Mouse (Mus musculus): Measurements from ENCODE around the gene Pidd1. TPM values are rescaled to one million over a fixed set of nuclear protein-coding genes. Genes with fewer than 3 reads are reported as not detected.

Pidd1 gene
- polyA plus RNA-seq, 1 experiment, result 13.0 TPM

- no peaks in the 10 kb centered on the region for H3K9me3 ChIP-seq
- H3K36me3 ChIP-seq (replicated peaks; ENCODE audit: low read length), result peaks cover 64% of the 10 kb centered on the region
- H3K4me1 ChIP-seq, result peaks cover 90% of the 10 kb centered on the region
- TF ChIP-seq GATA1 (IDR thresholded peaks at IDR 0.05; ENCODE audit: borderline replicate concordance, low read length) (no peak), FLI1 (IDR thresholded peaks at IDR 0.05; ENCODE audit: low read length) (no peak)
- H3K27me3 ChIP-seq (replicated peaks), result no peaks in the 10 kb centered on the region
- H3K4me3 ChIP-seq (replicated peaks), result no peak overlapping the region
Observed at GRCm38 (mm10) chr7:141438201-141438968, 5.4 kb downstream of the Pidd1 start.

GRCm38 (mm10) chr7:141437178-141438120 is 6.4 kb downstream of the Pidd1 start, which contains the start of gene Slc25a22:
TSS of gene Slc25a22 (minus strand) at chr7:141437892.
- Histone ChIP-seq H3K36me3 (replicated peaks; ENCODE audit: low read length) (peaks cover 69% of the 10 kb centered on the region), H3K4me1 (peaks cover 90% of the 10 kb centered on the region)

DNA sequence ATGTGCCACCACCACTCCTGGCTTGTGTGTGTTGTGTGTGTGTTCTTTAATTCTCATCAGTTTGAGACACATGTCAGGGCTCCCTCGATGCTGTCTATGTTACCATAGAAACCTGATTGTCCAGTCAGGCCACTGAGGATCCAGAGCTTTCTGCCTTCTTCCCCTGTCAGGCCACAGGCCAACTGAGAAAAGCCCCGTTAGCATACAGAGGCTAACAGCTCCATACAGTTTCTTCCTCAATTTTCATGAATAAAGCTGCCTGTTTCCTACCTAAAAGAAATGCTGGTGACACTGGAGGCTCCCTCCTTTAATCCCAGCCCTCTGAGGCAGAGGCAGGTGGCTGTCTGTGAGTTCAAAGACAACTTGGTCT is 7.3 kb downstream of the Pidd1 start:
- TF ChIP-seq GATA1 (IDR thresholded peaks at IDR 0.05; ENCODE audit: borderline replicate concordance, low read length) (no peak), FLI1 (IDR thresholded peaks at IDR 0.05; ENCODE audit: low read length) (no peak)

More at GRCm38 (mm10) chr7:141437178-141438120, 6.4 kb downstream of the Pidd1 start, which contains the start of gene Slc25a22:
- Histone ChIP-seq H3K4me3 (replicated peaks) (peak within 1 kb of the TSS; percentile 97), H3K9me3 (no peaks in the 10 kb centered on the region), H3K27me3 (replicated peaks) (no peaks in the 10 kb centered on the region)
- TF ChIP-seq GATA1 (IDR thresholded peaks at IDR 0.05; ENCODE audit: borderline replicate concordance, low read length) (no peak), FLI1 (IDR thresholded peaks at IDR 0.05; ENCODE audit: low read length) (no peak)

DNA sequence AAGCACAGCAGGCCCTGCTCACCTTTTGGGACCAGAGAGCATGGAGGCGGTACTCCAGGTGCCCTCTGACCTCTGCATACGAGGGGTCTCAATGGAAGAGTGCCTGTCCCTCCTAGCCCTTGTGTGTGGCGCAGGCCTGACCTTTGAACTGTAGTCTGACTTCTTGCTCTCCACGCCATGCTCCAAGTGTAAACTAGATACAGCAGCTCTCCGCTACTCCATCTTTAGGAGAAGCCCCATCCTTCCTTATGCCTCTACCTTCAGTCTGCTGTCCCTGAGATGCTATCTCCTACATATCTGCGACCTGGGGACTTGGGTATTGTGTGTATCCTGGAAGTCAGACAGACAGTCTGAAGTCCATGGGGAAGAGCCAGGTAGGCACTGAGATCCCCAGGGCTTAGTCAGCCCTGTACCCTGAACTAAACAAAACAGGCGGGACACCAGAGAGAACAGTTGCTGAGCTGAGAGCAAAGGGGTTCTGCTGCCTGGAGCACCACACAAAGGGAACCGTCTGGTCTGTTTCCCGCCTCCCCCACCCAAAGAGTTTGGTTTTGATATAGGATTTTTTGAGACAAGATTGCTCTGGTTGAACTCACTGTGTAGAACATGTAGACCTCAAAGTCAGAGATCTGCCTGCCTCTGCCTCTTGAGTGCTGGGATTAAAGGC is 7.8 kb downstream of the Pidd1 start:
- Histone ChIP-seq H3K4me3 (replicated peaks) (peak overlapping the region; percentile 97), H3K4me1 (peaks cover 80% of the 10 kb centered on the region), H3K27me3 (replicated peaks) (no peaks in the 10 kb centered on the region), H3K36me3 (replicated peaks; ENCODE audit: low read length) (peaks cover 69% of the 10 kb centered on the region), H3K9me3 (no peaks in the 10 kb centered on the region)
- TF ChIP-seq FLI1 (IDR thresholded peaks at IDR 0.05; ENCODE audit: low read length), result no peak
- TF ChIP-seq GATA1 (IDR thresholded peaks at IDR 0.05; ENCODE audit: borderline replicate concordance, low read length), result no peak

More for the DNA sequence above, 7.3 kb downstream of the Pidd1 start:
- Histone ChIP-seq H3K4me3 (replicated peaks) (peak overlapping the region; percentile 97), H3K4me1 (peaks cover 85% of the 10 kb centered on the region), H3K9me3 (no peaks in the 10 kb centered on the region), H3K27me3 (replicated peaks) (no peaks in the 10 kb centered on the region), H3K36me3 (replicated peaks; ENCODE audit: low read length) (peaks cover 69% of the 10 kb centered on the region)

DNA sequence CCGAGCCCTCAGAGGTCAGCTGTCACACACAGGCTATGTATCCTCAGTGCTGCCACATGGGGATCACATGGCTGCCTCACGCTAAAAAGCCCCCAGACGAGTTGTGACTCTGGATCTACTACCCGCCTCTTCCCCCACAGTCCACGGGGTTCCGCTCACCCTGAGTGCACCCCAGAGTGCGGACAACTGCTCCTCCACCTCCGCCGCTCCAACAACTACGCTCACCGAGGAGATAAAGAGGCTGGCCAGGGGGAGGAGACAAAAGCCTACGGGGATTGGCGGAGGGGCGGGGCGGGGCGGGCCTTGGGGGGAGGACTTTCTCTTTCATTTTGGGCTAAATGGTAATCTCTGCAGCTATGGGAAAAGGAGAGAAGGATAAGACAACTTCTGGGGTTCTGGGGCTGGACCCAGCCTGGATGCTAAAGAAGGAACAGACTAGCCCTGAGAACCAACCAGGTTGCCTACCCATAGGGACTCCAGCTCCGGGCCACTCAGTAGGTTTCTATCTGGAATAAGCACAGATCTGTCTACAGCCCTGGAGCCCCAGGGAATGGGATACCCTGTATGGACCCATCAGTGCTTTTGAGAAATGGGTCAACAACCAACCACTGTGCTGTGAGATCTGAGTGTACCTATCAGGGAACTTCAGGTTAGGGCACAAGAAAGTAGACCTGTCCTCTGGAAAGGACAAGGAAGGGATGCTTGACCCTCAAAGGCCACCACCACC is 8.5 kb downstream of the Pidd1 start:
- Histone ChIP-seq H3K9me3 (no peaks in the 10 kb centered on the region), H3K27me3 (replicated peaks) (no peaks in the 10 kb centered on the region), H3K36me3 (replicated peaks; ENCODE audit: low read length) (peaks cover 69% of the 10 kb centered on the region), H3K4me1 (peaks cover 73% of the 10 kb centered on the region), H3K4me3 (replicated peaks) (peak overlapping the region; percentile 97)
- TF ChIP-seq FLI1 (IDR thresholded peaks at IDR 0.05; ENCODE audit: low read length) (no peak), GATA1 (IDR thresholded peaks at IDR 0.05; ENCODE audit: borderline replicate concordance, low read length) (no peak)

DNA sequence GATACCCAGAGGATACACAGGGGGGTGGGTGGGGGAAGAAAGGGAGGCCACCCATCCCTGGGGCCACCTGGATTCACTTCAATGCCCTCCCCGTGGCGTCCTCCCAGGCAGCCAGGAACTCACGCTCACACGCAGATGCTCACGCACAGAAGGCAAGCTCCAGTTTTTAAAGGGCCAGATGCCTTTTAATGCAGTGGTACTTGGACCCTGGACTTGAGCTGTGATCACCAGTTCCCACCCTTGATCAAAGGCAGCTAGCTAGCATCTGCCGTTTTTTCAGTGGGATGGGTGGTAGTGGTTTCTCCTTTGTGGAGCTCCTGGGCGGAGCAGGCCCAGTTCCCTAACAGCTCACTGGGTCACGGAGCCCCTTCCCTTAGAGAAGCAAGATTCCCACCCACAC is 9.4 kb downstream of the Pidd1 start:
- Histone ChIP-seq H3K9me3 (no peaks in the 10 kb centered on the region), H3K4me1 (peaks cover 66% of the 10 kb centered on the region), H3K27me3 (replicated peaks) (no peaks in the 10 kb centered on the region), H3K4me3 (replicated peaks) (peak overlapping the region; percentile 97), H3K36me3 (replicated peaks; ENCODE audit: low read length) (peaks cover 67% of the 10 kb centered on the region)
- TF ChIP-seq FLI1 (IDR thresholded peaks at IDR 0.05; ENCODE audit: low read length), result no peak
- no peak for TF ChIP-seq GATA1 (IDR thresholded peaks at IDR 0.05; ENCODE audit: borderline replicate concordance, low read length)

DNA sequence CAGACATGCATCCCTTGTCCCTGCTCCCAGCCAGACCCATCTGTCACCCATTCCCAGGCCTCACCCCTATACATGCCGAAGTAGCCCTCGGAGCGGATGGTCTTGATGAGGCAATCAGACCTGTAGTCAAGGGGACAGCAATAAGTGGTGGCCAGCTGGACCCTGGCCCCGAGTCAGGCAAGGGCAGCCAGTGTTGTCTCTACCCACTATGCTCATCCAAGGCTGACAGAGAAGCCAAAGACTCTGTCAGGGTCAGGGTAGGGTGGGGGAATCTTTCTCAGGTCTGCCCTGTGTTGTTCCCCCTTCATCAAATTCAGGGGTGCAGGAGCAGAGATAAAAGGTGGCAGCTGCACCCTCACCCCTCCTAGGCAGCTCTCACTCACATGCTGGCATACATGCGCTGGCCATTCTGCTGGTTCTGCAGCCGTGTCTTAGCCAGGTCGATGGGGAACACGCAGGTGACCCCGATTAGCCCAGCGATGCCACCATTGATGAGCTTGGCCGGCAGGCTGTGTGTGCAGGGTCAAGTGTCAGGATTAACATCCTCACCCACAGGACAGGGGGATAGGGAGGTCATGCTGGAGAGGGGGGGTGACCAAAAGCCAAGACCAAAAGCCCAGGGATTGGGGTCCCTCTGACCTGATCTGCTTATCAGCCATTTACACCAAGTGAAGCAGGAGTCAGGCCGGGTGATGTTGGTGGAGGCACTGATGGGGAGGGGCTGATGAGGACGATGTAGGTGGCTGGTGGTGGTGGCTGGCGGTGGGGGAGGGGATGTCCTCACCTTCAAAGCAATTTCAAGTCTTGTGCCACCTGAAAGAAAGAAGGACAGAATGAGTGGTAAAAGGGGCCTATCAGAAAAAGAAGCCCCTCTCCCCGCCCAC is 10.1 kb downstream of the Pidd1 start:
- Histone ChIP-seq H3K9me3 (no peaks in the 10 kb centered on the region), H3K36me3 (replicated peaks; ENCODE audit: low read length) (peaks cover 60% of the 10 kb centered on the region), H3K27me3 (replicated peaks) (no peaks in the 10 kb centered on the region), H3K4me1 (peaks cover 69% of the 10 kb centered on the region), H3K4me3 (replicated peaks) (peak overlapping the region; percentile 6)
- TF ChIP-seq GATA1 (IDR thresholded peaks at IDR 0.05; ENCODE audit: borderline replicate concordance, low read length) (no peak), FLI1 (IDR thresholded peaks at IDR 0.05; ENCODE audit: low read length) (no peak)

DNA sequence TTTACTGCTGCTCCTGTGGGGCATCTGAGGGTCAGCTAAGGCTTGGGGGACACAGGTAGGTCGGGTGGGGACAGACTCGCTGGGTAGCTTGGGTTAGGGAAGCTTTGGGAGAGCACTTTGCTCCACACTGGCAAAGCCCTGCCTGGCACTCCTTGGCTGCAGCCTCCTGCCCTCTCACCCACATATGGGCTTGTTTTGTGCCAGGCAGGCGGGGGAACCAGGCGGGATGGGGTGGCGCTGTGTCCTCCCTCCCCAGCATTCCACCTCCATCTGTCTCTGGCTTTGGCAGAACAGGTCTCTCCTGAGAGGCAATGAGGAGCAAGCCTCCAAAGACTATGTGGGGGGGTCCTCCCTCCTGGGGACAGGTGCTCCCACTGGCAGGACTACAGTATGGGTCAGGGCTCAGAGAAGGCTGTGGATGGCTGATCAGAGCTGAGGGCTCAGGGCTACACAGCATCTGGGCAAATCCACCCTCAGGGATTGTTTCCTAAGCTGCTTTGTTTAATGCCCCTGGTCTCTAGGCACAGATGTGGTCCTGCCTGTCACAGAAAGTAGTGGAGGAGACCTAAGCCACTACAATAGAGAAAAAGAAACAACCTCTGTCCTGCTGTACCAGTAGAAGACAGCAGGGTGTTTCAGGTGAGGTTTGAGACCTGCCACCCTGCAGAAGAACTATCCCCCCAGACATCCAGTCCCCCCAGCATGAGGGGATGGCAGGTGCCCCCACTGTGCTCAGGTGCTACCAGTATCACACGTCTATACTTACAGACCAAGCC is 10.9 kb downstream of the Pidd1 start:
- H3K9me3 ChIP-seq, result no peaks in the 10 kb centered on the region
- peaks cover 71% of the 10 kb centered on the region for H3K4me1 ChIP-seq
- H3K27me3 ChIP-seq (replicated peaks), result no peaks in the 10 kb centered on the region
- H3K4me3 ChIP-seq (replicated peaks), result no peak overlapping the region
- TF ChIP-seq GATA1 (IDR thresholded peaks at IDR 0.05; ENCODE audit: borderline replicate concordance, low read length) (no peak), FLI1 (IDR thresholded peaks at IDR 0.05; ENCODE audit: low read length) (no peak)
- peaks cover 51% of the 10 kb centered on the region for H3K36me3 ChIP-seq (replicated peaks; ENCODE audit: low read length)
